Mouse (Mus musculus) yolk sac, embryonic 10.5 days (tissue): ENCODE measurements around the gene Tha1.
"Not testable (repeated sequence)": the region's sequence is repeated elsewhere in the genome, so short reads cannot be mapped to it uniquely, and the experiment has no call there.

ENCODE experiments used
- DNase-seq: peaks from one replicate; pipeline ENCODE4 v3.0.0-alpha.2; 2017; ENCODE audit warnings: low spot score

The Tha1 gene

GRCm38 (mm10) chr11:117848271-117848984, 24.9 kb downstream of the Tha1 start:
- no peak for DNase-seq

- DNase-seq = no peak
Measured at GRCm38 (mm10) chr11:117847593-117848215, 25.6 kb downstream of the Tha1 start.

DNA sequence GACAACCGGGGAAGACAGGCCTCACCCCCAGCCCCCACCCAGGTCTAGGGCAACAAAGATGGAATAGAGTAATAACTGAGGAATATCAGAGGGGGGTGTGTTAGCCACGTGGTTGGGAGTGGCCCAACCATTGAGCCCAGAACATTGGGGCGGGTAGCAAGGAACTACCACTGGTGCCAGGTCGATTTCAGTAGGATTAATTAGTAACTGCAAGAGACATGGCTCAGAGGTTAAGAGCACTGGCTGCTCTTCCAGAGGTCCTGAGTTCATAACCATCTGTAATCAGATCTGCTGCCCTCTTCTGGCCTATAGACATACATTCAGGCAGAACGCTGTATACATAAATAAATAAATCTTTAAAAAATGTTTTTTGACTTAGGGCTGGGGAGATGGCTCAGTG, 26.6 kb downstream of the Tha1 start:
- DNase-seq = no peak

- no peak for DNase-seq
Measured at GRCm38 (mm10) chr11:117845651-117846050, 27.6 kb downstream of the Tha1 start.

DNA sequence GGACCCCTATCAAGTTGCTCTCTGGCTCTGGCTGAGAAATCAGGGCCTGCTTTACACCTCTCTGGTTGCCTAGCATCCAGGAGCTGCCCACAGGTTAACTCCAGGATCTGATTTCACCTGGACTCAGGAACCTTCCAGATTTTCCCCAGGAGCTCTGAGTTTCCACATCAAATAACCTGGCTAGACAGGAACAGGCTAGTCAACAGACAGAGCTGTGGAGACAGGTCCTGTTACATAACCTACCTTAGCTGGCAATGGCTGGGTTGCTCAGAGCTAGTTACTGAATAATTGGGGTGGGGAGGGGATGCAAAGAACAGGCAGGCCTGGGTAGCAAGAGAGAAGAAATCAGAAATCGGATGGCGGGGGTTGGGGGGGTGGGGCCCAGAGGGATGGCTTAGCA, 28.3 kb downstream of the Tha1 start:
- peak; percentile 82 for DNase-seq

DNA sequence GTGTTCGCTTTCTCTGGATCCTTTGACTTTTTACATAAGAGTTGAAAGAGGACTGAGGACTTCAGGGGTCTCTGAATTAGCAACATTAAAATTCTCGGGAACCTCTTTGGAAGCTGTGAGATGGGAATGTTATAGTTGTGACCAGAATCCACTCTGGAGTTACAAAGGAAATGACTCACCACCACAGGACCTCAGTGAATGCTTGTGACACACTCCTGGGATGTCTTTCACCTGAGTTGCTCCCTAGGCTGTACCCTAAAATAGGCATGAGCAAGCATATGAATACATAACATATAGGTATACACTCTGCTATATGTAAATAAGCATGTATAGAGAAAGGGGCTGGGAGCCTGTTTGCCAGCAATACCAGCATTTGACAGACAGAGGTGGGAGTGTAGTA, 29.8 kb downstream of the Tha1 start:
- DNase-seq = no peak

DNA sequence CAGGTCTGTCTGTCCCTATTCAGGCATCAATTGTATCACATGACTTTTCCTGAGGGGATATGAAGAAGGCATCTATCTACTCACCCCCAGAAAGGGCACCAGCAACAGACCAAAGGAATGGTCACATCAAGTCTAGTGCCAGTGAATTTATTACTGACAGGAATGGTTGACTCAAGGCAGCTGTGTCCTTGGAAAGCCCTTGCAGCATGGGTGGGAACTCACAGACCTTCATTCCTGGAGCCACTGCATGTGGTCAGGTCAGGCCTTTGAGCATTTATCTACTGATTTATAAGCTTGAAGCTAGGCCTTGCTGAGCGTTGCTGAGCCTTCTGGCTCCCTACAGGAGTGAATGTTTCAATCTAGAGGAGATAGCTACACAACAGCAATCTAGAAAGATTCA, 32.4 kb downstream of the Tha1 start:
- DNase-seq = no peak

GRCm38 (mm10) chr11:117839021-117839420, 34.3 kb downstream of the Tha1 start:
- DNase-seq = no peak

DNA sequence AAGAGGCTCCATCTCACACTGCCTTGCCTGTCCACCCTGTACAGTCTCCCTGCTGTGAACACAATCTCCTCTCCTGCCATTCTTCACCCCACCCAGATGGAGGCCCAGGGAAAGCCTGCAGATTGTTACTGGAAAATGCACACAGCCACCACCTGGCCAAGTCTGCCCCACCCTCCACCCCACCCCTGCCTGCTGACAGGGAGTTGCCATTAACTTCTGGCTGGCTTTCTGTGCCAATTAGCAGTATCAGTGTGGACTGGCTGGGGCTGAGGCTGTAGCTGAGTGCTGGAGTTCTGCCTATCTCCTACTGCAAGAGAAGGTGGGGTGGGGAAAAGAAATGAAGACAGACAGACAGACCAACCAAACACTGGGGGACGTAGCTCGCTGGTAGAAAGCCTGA, 34.7 kb downstream of the Tha1 start:
- DNase-seq = no peak

- DNase-seq = no peak
Measured at GRCm38 (mm10) chr11:117836306-117836705, 37.0 kb downstream of the Tha1 start.

DNA sequence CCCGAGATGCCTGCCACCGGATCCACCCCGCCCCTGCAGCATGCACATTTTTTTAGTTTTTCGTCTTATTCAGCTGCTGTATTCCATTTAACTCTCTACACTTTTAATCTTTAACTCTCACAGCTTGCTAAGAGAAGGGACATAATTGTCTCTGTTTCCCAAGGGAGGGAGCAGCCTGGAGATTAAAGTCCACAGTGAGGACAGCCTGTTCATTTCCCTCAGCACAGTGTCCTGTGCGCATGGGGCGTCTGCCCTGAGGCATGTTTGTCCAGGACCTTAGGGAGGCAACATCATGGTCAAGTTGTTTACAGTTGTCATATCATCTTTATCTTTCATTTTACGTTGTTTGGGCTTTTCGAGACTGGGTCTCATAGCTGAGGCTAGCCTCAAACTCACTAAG, 39.2 kb downstream of the Tha1 start:
- DNase-seq = peak; percentile 76

GRCm38 (mm10) chr11:117833509-117833908, 39.8 kb downstream of the Tha1 start:
- not testable (repeated sequence) for DNase-seq

DNA sequence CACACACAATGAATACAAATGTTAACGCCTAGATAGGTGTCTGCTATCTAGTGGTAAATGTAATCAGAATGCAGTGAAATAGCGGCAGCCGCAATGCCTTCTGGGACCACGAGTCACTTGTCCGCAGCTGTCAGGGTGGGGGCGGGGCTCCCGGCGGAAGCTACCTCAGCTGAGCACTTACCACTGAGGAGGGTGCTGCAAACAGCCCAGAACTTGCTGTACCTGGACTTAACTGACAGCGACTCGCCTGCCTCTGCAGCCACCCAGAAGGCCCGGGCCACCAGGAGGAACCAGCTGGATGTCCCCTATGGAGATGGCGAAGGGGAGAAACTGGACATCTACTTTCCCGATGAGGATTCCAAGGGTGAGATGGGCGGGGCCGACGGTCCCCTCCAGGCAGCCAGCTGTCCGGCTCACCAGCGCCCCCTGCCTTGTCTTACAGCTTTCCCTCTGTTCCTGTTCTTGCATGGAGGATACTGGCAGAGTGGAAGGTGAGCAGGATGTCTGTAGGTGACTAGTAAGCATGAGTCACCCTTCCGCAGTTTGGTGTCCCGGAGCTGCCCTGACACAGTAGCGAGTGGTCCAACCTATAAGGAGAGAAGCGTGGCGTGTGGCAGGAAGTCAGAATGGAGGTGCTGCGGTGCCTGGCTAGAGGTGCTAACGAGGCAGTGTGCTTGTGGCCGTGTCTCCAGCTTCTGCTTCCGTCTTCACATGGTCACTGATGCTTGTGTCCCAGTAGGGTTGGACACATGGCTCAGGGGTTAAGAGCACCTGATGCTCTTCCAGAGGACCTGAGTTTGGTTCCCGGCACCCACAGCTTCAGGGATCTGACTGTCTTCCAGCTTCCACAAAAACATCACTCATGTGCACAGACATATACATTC, 41.0 kb downstream of the Tha1 start:
- DNase-seq = peak; percentile 90

DNA sequence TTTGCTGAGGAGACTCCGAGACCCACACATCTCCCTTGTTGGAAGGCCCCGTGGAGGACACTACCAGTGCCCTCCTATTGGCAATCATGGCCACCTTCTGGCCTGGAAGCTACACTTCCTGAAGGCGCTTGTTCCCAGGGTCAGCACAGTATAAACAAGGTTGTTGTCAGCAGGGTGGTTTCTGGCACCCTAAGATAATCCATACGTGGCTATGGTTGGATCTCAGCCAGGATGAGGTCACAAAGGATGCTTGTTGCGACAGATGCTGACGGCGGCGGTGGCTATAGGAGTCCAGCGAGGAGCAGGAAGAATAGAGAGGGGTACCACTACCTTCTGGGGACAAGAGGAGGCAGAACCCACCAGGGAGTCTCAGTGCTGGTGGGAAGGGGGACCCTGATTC, 42.9 kb downstream of the Tha1 start:
- DNase-seq = peak; percentile 68

DNA sequence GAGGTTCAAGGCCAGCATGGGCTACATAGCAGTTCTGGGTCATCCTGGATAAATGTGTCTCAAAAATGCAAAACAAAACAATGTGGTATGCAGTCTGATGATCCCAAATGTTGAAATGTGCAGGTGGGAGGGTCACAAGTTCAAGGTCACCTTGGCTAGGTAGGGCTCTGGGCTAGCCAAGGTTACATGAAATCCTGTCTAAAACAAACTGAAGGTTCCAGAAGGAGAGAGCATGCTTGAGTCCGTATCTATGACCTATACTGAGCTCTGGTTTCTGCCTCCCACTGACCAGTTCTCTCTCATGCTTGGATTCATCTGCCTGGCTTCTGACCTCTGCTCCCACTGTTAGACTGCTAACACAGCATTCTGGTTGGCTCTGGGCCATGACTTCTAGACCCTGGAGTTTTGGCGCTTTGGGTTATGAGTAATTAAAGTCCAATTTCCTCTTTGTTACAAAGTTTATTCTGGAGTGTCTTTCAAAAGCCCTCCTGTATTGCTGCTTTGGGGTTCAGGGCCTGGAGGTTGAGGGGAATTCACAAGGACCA, 43.5 kb downstream of the Tha1 start:
- DNase-seq = peak; percentile 72

DNA sequence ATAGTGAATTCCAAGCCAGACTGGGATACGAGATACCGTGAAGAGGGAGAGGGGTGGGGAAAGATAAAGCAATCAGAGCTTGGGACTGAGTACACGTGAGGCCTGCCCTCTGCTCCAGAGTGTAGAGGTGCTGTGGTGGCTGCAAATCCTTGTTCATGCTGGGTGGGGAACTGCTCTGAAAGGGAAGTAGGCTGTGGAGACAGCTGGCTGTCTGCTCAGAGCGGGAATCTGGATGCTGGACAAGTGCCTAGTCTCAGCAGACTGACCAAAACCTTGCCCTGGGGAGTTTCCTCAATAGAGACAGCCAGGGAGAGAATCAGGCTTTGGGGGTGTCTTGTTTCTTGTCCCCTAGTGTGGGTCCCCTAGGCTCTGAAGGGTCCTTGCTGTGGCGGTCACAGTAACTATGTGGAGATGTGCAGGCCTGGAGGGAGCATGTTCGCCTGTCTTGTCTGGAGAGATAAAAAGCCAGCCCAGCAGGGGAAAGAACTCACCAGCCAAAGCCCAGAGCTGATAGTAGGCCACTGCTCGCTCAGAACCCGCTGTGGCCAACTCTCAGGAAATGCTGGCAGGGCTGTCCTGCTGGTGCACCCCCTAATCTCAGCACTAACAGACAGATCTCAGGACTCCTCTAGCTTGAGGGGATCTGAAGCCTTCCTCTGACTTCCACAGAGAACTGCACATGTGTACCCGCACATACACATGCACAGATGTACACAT, 44.2 kb downstream of the Tha1 start:
- peak; percentile 68 for DNase-seq

GRCm38 (mm10) chr11:117828149-117828887, 45.0 kb downstream of the Tha1 start:
- DNase-seq = no peak

GRCm38 (mm10) chr11:117827386-117827785, 45.9 kb downstream of the Tha1 start:
- DNase-seq = no peak

GRCm38 (mm10) chr11:117826916-117827315, 46.4 kb downstream of the Tha1 start:
- no peak for DNase-seq

GRCm38 (mm10) chr11:117826164-117826563, 47.1 kb downstream of the Tha1 start:
- DNase-seq = peak; percentile 49
